Mouse (Mus musculus): Measurements from ENCODE around the gene C2cd2. TPM values are rescaled to one million over a fixed set of nuclear protein-coding genes. Genes with fewer than 3 reads are reported as not detected.

C2cd2 gene
- polyA plus RNA-seq (2012; rRNA removed; ENCODE audit: low replicate concordance), result 26.5 and 41.1 TPM in 2 replicates

DNA sequence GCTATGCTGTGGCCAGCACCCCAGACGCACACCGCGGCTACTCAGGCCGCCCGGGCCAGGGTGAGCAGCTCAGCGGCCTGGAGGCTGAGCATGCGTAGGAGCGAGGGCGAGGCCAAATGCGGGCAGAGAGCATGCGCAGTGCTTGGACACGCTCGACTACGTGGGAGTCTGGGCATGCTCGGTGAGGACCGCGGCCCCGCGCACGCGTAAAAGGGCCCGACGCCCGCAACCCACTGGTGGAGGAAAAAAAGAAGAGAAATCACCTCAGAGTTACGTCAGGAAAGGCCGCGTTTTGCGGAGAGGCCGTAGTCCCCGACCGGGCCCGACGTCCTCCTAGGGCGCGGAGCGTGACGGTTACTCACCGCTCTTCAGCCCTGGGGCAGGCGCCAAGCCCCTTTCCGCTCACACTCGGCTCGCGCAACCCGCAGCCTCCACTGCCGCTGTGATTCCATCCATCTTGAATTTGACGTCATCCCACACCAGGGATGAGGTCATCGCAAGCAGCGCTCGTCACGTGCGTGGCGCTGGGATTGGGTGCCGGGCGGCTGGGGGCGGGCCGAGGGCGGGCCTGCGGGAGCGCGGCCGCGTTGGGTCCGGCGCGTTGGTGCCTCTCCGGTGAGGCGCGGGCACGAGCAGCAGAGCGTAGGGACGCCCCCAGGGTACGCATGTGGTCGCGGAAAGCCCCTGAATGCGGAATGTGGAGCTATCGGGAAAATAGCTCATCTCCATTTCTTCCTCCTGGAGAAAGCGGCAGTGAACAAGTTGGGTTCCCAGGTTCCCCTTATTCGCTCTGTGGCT is at the start of gene C2cd2, which contains the start of gene Zbtb21:
C2cd2 (minus strand) TSS at position 448 of the 798 bp plus-strand sequence.
Zbtb21 (minus strand) TSS at position 472 of the 798 bp plus-strand sequence.

GRCm38 (mm10) chr16:97996616-97997382 is 34.4 kb upstream of the C2cd2 start, which contains the start of gene B230307C23Rik:
B230307C23Rik (plus strand) TSS chr16:97997315.

GRCm38 (mm10) chr16:97851741-97852319 is 110.6 kb downstream of the C2cd2 start, which contains the start of gene Prdm15:
Prdm15 (minus strand) TSS chr16:97851850.

Other genes starting within 250 kb of the C2cd2 start
- gene Ripk4, start 198.8 kb downstream of the C2cd2 start, polyA plus RNA-seq (2012; rRNA removed; ENCODE audit: low replicate concordance), result 11.1 and 12.6 TPM in 2 replicates
- gene Prdm15, start 110.7 kb downstream of the C2cd2 start, polyA plus RNA-seq (2012; rRNA removed; ENCODE audit: low replicate concordance), result 12.5 and 16.2 TPM in 2 replicates
- gene Zbtb21, start within 50 bp of the C2cd2 start, polyA plus RNA-seq (2012; rRNA removed; ENCODE audit: low replicate concordance), result 13.8 and 17.4 TPM in 2 replicates
- 4.3 and 7.0 TPM in 2 replicates for gene B230307C23Rik, start 34.7 kb upstream of the C2cd2 start, polyA plus RNA-seq (2012; rRNA removed; ENCODE audit: low replicate concordance)
- gene A630089N07Rik, start 119.9 kb upstream of the C2cd2 start, polyA plus RNA-seq (2012; rRNA removed; ENCODE audit: low replicate concordance), result 0.44 and 0.65 TPM in 2 replicates